In the genomic region with DNA sequence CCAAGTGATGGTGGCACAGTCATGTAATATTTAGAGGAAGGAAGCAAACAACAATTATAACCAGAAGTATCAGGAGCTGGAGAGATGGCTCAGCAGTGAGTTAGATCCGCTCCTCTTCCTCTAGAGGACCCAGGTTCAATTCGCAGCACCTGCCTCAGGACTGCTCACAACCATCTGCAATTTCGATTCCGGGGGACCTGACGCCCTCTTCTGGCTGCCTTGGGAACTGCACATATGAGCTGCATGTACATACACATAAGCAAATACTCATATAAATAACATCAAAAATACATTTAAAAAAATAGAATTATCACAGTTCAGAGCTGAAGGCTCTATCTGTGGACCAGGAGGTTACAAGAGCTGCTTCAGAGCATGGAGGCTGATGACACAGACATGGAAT, we compare ENCODE assay signal across 10 mouse cellular contexts.
DNase-seq lines count a peak whose midpoint lies in the region; ATAC-seq and TF ChIP-seq lines count a peak whose summit lies in the region.
"Had no signal": no experiment of that assay in that cellular context is flagged by ENCODE, and none has a peak within 500 bp of the region (broad histone marks: within the 10 kb centered on the region; RNA-seq: fewer than 3 reads in every experiment).

No protein-coding gene starts in this region.

- no peaks in the 10 kb centered on the region for H3K36me3 ChIP-seq in forebrain, postnatal 0 days (ENCODE audit: insufficient read depth)
- no peaks in the 10 kb centered on the region for H3K36me3 ChIP-seq in forebrain, embryonic 16.5 days (ENCODE audit: control insufficient read depth, insufficient read depth)
- no peaks in the 10 kb centered on the region for H3K36me3 ChIP-seq in lung, postnatal 0 days (ENCODE audit: insufficient read depth, low read length)
- no peaks in the 10 kb centered on the region for H3K36me3 ChIP-seq in intestine, embryonic 15.5 days
- no peaks in the 10 kb centered on the region for H3K36me3 ChIP-seq in forebrain, embryonic 12.5 days (replicated peaks)

- DNase-seq in forebrain, postnatal 0 days: no peak
- DNase-seq in lung, postnatal 0 days (ENCODE audit: low spot score): no peak
- DNase-seq in lung, postnatal 25 days (ENCODE audit: low spot score): no peak
- DNase-seq in thymus, postnatal 36 days: peak; percentile 13 to 17
- DNase-seq: cerebellum, postnatal 10 days; right cerebral cortex, postnatal 25 days had no signal

- peak; percentile 47 for TF ChIP-seq CTCF in forebrain, postnatal 0 days (IDR thresholded peaks at IDR 0.05; ENCODE audit: low read depth)
- peak; percentile 48 for TF ChIP-seq CTCF in lung, postnatal 0 days (IDR thresholded peaks at IDR 0.05)

- no peak for ATAC-seq in forebrain, postnatal 0 days
- no peak for ATAC-seq in forebrain, embryonic 16.5 days
- ATAC-seq in lung, postnatal 0 days: no peak
- ATAC-seq in intestine, embryonic 15.5 days: no peak
- no peak for ATAC-seq in forebrain, embryonic 12.5 days (ENCODE audit: low FRiP score)
- no peak for ATAC-seq in erythroblast, adult 5-6 weeks (replicated peaks; ENCODE audit: low FRiP score, poor library complexity, severe bottlenecking)

- no peak for TF ChIP-seq EP300 in lung, postnatal 0 days (IDR thresholded peaks at IDR 0.05)

- H3K4me2 ChIP-seq in forebrain, postnatal 0 days (ENCODE audit: low read depth): no peak overlapping the region
- no peak overlapping the region for H3K4me2 ChIP-seq in forebrain, embryonic 16.5 days (ENCODE audit: low read length)
- no peak overlapping the region for H3K4me2 ChIP-seq in lung, postnatal 0 days (replicated peaks; ENCODE audit: low read depth, low read length)
- no peak overlapping the region for H3K4me2 ChIP-seq in intestine, embryonic 15.5 days (replicated peaks)
- H3K4me2 ChIP-seq in forebrain, embryonic 12.5 days: no peak overlapping the region

- H3K9me3 ChIP-seq in forebrain, postnatal 0 days (ENCODE audit: low read length): no peaks in the 10 kb centered on the region
- H3K9me3 ChIP-seq in forebrain, embryonic 16.5 days (ENCODE audit: control insufficient read depth, low read length): no peaks in the 10 kb centered on the region
- H3K9me3 ChIP-seq in lung, postnatal 0 days (ENCODE audit: low read length): no peaks in the 10 kb centered on the region
- H3K9me3 ChIP-seq in intestine, embryonic 15.5 days: no peaks in the 10 kb centered on the region
- H3K9me3 ChIP-seq in forebrain, embryonic 12.5 days: no peaks in the 10 kb centered on the region

- H3K9ac ChIP-seq in forebrain, postnatal 0 days: no peak overlapping the region
- no peak overlapping the region for H3K9ac ChIP-seq in forebrain, embryonic 16.5 days (replicated peaks; ENCODE audit: low read depth, low read length)
- no peak overlapping the region for H3K9ac ChIP-seq in lung, postnatal 0 days (replicated peaks; ENCODE audit: low read depth)
- no peak overlapping the region for H3K9ac ChIP-seq in intestine, embryonic 15.5 days
- no peak overlapping the region for H3K9ac ChIP-seq in forebrain, embryonic 12.5 days

- H3K4me1 ChIP-seq in forebrain, postnatal 0 days (ENCODE audit: insufficient read depth): no peaks in the 10 kb centered on the region
- H3K4me1 ChIP-seq in forebrain, embryonic 16.5 days (replicated peaks; ENCODE audit: control insufficient read depth, insufficient read depth, low read length): peaks cover 11% of the 10 kb centered on the region
- H3K4me1 ChIP-seq in lung, postnatal 0 days (ENCODE audit: insufficient read depth, low read depth, low read length): no peaks in the 10 kb centered on the region
- H3K4me1 ChIP-seq in intestine, embryonic 15.5 days (replicated peaks): peaks cover 24% of the 10 kb centered on the region
- peaks cover 10% of the 10 kb centered on the region for H3K4me1 ChIP-seq in forebrain, embryonic 12.5 days

- 86% methylated on average over 5 of the region's 5 CpGs for WGBS in forebrain, postnatal 0 days
- 81% methylated on average over 5 of the region's 5 CpGs for WGBS in forebrain, embryonic 16.5 days
- 75% methylated on average over 5 of the region's 5 CpGs for WGBS in lung, postnatal 0 days
- 84% methylated on average over 5 of the region's 5 CpGs for WGBS in intestine, embryonic 15.5 days
- 74% methylated on average over 5 of the region's 5 CpGs for WGBS in forebrain, embryonic 12.5 days

- peaks cover 12% of the 10 kb centered on the region; the same call in 1 of the 2 replicates for H3K27me3 ChIP-seq in forebrain, postnatal 0 days (ENCODE audit: insufficient read depth, low read length)
- H3K27me3 ChIP-seq in forebrain, embryonic 16.5 days (replicated peaks; ENCODE audit: control insufficient read depth, insufficient read depth, low read length): peaks cover 10% of the 10 kb centered on the region
- H3K27me3 ChIP-seq in lung, postnatal 0 days (replicated peaks; ENCODE audit: insufficient read depth, low read length): 0 out of 2 replicates have a peak, but pooled peaks cover 3% of the 10 kb centered on the region
- H3K27me3 ChIP-seq in intestine, embryonic 15.5 days (replicated peaks): no peaks in the 10 kb centered on the region
- H3K27me3 ChIP-seq in forebrain, embryonic 12.5 days: peaks cover 24% of the 10 kb centered on the region

- H3K4me3 ChIP-seq in forebrain, postnatal 0 days (ENCODE audit: low read depth, low read length): no peak overlapping the region
- H3K4me3 ChIP-seq in forebrain, embryonic 16.5 days (replicated peaks; ENCODE audit: low read length): no peak overlapping the region
- H3K4me3 ChIP-seq in lung, postnatal 0 days (ENCODE audit: low read depth, low read length): no peak overlapping the region
- no peak overlapping the region for H3K4me3 ChIP-seq in intestine, embryonic 15.5 days (replicated peaks)
- no peak overlapping the region for H3K4me3 ChIP-seq in forebrain, embryonic 12.5 days (replicated peaks)

- no peak overlapping the region for H3K27ac ChIP-seq in forebrain, postnatal 0 days (ENCODE audit: low read depth, low read length)
- no peak overlapping the region for H3K27ac ChIP-seq in forebrain, embryonic 16.5 days (ENCODE audit: low read length)
- no peak overlapping the region for H3K27ac ChIP-seq in lung, postnatal 0 days (ENCODE audit: low read length)
- peak overlapping the region; percentile 68 for H3K27ac ChIP-seq in intestine, embryonic 15.5 days
- no peak overlapping the region for H3K27ac ChIP-seq in forebrain, embryonic 12.5 days

Comparison
In these comparisons a context has a peak if more than half of its experiments do, and no peak if none do; other contexts are left out.
1. DNase-seq: peak in thymus, postnatal 36 days (2 of 2); none in forebrain, postnatal 0 days (single experiment), lung, postnatal 0 days (single experiment) and lung, postnatal 25 days (single experiment).